Mouse (Mus musculus): ENCODE measurements around the gene Rpl9-ps6.
"Not testable (repeated sequence)": the region's sequence is repeated elsewhere in the genome, so short reads cannot be mapped to it uniquely, and the experiment has no call there.

The Rpl9-ps6 gene

DNA sequence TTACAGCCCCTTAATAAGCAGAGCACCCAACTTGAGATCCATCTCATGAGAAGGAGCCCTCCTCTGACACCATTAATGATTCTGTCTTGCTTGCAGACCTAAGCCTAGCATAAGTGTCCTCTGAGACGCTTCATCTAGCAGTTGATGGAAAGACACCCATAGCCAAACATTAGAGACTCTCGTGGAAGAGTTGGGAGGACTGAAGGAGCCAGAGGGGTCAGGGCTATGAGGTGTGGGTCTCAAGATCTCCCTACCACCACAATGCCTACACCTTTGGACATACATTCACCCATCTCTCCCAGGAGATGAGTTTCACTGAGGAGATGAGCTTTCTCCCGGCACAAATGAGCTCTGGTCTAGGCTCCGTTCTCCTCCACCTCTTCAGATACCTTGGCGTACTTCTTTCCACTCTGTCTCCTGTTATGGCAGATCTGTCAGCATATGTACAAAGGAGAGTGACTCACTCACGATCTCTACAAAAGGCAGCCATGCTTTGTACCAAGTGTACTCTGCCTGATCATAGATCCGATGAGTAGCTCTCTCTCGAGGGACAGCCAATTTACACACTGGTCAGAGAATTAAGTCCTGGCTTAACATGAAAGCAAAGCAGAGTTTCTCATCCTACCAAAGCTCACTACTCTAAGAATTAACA lies 14.5 kb upstream of the Rpl9-ps6 start:
- no peak for DNase-seq

DNA sequence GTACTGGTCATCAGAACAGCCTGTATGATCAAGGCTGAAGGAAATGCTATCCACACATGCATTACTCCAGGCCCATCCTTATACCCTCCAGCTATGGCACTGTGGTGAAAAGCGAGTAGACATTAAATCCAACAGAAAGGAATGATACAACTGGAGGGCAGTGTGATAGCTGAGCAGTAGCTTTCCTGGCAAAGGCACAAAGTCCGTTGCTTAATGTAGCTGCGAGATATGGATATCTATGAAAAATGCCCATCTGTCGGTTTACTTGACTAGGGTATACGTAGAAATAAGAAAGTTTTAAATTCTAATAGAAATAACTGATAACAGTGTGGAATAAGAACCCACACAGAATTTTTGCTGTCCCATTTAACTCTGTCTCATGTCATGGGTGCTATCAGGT lies 13.9 kb upstream of the Rpl9-ps6 start:
- DNase-seq, result no peak

DNA sequence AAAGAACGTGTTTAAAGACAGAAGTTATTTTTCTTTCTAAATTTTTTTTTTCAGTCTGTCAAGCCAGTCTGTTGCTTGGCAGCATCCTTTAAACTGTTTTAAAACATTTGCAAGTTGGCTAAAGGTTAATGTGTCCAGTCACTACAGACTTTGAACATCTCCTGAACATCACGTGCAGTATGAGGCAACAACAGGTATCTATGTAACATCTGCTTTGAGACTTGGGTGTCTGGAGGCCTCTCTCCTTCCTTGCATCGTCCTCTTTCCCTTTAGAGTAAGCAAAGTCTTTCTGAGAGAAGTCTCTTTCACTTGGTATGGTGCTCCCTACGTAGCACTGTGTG lies 10.3 kb upstream of the Rpl9-ps6 start:
- DNase-seq, result peak; percentile 63

DNA sequence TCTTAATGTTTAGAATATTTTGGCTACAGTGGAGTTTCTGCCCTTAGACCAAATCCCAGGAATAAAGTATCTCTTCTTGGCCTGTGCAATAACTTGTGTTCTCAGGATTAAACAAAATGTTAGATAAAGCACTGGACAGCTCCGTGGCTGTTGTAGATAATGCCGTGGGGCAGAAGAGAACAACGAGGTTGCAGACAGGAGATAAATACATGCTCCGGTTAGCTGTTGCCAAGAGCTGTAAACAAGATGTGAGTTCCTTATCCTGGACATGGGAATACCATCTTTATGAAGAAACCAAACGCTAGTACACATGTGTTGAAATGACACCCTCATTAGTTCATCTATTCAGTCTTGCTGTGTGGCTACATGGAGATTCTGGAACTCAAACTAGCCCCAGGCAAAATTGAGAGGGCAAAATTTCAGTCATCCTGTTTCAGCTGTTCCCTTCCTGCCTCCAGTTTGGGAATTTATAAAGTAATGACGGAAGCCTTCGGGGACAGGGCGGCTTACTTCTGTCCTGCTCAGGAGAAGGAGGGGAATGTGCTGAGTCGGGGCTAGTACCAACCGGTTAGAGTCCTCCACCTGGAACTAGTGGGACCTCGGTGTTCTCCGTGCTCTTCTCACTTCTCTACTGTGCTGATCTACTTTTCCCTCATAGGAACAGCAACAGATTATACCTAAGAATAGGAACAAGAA lies 9.8 kb upstream of the Rpl9-ps6 start:
- DNase-seq, result peak; percentile 58

- DNase-seq, result no peak
These were observed 4.3 kb upstream of the Rpl9-ps6 start for GRCm38 (mm10) chr19:32470570-32471263.

DNA sequence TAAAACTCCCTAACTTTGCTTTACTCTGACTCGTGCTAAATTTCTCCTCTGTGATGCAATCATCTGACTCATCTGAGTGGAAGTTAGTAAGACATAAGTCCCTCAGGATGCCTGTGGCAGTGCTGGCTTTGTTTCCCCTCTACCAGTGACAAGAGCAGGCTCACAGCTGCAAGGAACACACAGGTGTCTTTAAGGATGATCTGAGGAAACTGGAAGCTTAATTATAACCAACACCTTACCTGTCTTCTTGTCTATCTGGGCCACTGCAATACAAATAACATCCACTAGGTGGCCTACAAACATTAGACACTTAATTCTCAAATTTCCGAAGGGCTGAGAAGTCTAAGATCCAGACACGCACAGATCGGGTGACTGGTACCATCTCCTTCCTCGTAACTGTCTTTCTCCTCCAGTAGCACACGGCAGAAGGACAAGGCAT lies 3.7 kb upstream of the Rpl9-ps6 start:
- DNase-seq, result peak; percentile 74

DNA sequence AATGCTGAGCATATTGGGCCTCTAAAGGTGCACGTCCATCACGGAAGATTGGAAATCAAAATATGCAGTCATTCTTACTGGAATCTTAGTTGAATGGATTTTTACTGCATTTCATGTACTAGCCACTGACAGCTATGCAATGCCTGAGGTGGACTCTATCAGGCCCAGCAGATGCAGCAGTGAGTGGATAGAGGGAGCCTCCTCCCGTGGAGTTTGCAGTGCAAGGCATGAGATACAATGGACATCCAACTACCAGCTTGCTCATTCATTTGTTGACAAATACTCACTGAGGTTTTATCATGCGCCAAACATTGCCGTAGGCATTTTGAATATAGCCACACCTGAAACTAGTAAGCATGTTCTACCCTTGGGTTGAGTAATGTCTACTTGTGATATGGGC lies 947 bp upstream of the Rpl9-ps6 start:
- no peak for DNase-seq

GRCm38 (mm10) chr19:32465228-32465627 lies 1.1 kb downstream of the Rpl9-ps6 start:
- no peak for DNase-seq

DNA sequence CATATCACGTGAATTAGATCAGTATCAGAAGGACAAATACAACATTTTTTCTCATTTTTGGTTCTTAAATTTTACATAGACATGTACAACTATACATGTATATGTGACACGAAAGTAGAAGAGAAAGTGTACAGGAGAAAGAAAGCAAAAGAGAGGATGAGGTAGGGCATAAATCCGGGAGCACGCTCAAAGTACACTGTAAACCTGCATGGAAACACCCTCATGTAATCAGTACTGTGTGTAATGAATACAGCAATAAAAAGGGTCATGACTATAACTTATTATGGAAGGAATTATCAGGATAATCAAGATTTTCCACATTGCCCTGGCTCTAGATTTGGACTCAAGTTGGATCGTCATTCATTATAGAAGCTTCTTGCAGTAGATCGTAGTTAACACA lies 3.3 kb downstream of the Rpl9-ps6 start:
- no peak for DNase-seq

DNA sequence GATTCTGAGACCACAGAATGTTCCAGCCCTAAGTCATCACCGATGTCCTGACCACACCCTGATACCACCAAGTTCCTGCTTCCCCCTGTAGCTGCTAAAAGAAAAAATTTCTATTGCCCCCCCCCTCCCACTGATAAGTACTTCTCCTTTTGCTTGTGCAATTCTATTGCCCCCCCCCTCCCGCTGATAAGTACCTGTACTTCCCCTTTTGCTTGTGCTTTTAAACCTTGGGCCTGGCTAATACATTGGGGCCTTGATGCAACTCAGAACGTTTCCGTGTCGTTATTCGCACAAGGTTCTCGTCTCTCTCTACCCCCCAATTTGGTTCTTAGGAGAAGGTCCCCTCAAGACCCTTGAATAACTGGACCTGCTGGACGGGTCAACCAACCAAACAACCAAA lies 8.7 kb downstream of the Rpl9-ps6 start:
- DNase-seq, result not testable (repeated sequence)

- DNase-seq, result no peak
These were observed 9.6 kb downstream of the Rpl9-ps6 start for GRCm38 (mm10) chr19:32456744-32457143.

DNA sequence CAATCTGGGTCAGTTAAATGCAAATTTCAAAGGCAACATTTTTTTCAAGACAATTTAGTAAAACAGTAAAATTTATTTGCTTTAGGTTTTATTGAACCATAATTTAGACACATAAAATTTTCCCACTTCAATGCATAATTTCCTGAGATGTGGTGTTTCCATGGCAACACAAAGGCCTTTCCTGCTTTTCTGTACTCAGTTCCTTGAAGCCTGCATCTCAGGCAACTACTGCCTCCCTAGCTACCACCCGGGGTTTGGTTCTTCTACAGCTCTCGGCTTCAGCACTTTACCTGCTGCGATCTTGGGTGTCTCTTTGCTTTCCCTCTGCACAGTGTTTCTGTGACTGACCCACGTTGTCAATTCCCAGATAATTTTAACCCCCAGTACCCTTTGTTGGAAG lies 14.1 kb downstream of the Rpl9-ps6 start:
- no peak for DNase-seq

DNA sequence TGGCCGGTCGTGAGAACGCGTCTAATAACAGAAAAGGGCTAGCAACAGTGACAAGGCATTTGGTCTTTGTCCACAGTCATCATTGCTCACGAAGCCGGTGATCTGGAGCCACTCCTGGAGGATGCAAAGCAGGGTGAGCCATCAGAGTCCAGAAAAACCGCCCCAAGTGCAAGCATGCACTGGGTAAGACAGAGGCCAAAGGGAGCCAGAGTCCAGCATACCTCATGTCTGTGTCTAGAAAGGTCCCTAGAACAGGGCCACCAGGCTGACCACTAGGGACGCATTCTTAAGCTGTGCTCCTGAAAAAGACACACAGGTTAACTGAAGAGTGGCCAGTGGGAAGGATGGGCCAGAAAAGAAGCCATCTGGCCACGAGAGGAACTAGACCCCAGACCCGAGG lies 17.4 kb downstream of the Rpl9-ps6 start:
- DNase-seq, result no peak

DNA sequence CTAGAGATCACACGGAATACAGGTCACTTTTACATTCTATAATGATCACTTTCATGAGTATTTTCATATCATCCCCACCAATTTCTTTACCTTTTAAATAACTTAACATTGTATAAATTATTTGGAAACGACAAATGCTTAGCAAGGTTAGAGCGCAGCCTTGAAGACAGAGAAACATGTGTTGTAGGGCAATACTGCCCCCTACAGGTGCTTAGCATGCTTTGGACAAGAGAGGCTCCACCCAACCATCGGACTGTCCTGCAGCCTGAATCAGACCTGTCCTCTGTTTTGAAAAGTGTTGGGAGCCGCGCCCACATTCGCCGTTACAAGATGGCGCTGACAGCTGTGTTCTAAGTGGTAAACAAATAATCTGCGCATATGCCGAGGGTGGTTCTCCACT lies 24.8 kb downstream of the Rpl9-ps6 start:
- DNase-seq, result peak; percentile 27

DNA sequence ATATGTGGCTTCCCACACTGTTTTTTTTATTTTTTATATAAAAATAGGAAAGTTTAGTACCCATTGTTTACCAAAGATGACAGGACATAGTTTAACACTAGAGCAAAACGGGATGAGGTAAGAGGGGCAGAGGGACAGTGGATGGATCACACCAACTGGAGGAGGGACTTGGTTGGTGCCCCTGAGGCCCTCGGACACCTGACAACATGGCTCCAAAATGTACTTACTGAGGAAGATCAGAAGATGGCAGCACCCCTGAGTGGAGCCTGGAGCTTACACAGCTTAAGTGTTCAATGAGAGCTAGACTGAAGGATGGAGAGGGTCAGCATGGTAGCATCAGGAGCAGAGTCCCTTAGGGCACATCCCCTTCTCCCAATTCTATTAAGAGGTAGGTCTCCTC lies 27.0 kb downstream of the Rpl9-ps6 start:
- DNase-seq, result no peak

- DNase-seq, result no peak
These were observed 40.5 kb downstream of the Rpl9-ps6 start for GRCm38 (mm10) chr19:32425856-32426255.

GRCm38 (mm10) chr19:32424706-32425105 lies 41.7 kb downstream of the Rpl9-ps6 start:
- no peak for DNase-seq

DNA sequence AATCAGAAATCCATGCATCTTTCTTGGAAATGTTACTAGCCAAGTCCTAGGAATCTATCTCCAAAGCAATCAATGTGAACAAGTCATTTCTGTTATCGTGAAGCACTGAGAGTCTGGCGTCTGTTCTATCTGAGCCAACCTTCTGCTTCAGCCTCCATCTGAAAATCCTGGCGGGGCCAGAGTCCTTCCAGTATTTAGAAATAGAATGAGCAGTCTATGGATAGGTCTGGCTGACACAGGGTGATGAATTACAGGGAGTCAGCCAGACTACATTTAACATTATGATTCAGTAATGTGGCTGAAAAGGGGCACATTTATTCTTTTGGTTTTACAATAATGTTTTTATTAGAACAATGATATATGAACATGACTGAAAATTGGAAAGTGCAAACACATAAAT lies 47.3 kb downstream of the Rpl9-ps6 start:
- no peak for DNase-seq

GRCm38 (mm10) chr19:32416692-32417317 lies 49.6 kb downstream of the Rpl9-ps6 start:
- no peak for DNase-seq
